Mouse (Mus musculus) spleen, adult 2 months (tissue): ENCODE measurements around the gene Abca5. TPM values are rescaled to one million over a fixed set of nuclear protein-coding genes. Genes with fewer than 3 reads are reported as not detected.

ENCODE experiments used
- DNase-seq, 2 experiments: peaks; one replicate each; pipeline versions ENCODE4 v3.0.0 to v3.0.0-alpha.2; 2012 to 2021; ENCODE audit warnings: low spot score in 2 of 2, low read depth in 1 of 2
- H3K27ac ChIP-seq: fragments of 200-500 bp; 2 replicates; pipeline ENCODE4 v1.5.1; 2012; ENCODE audit warnings: low read length, inconsistent platforms; ENCODE audit not compliant: insufficient read depth
- H3K27me3 ChIP-seq: fragments of 200-500 bp; 2 replicates; pipeline ENCODE4 v1.6.1; 2012; ENCODE audit warnings: mild to moderate bottlenecking, moderate library complexity, low read length, inconsistent platforms; ENCODE audit not compliant: control insufficient read depth, insufficient read depth
- H3K36me3 ChIP-seq: fragments of 200-500 bp; 2 replicates; pipeline ENCODE4 v1.6.1; 2012; ENCODE audit warnings: mild to moderate bottlenecking, low read length, inconsistent platforms; ENCODE audit not compliant: control insufficient read depth, insufficient read depth
- H3K4me1 ChIP-seq: fragments of 200-500 bp; 2 replicates; pipeline ENCODE4 v1.6.1; 2011; ENCODE audit warnings: inconsistent platforms; ENCODE audit not compliant: control insufficient read depth, insufficient read depth, insufficient read length
- H3K4me3 ChIP-seq: fragments of 200-500 bp; 2 replicates; pipeline ENCODE4 v1.5.1; 2011; ENCODE audit warnings: mild to moderate bottlenecking, inconsistent platforms; ENCODE audit not compliant: insufficient read depth, insufficient read length; ENCODE audit errors: extremely low read depth
- CTCF ChIP-seq: fragments of 200-500 bp; IDR thresholded peaks from 2 replicates; pipeline ENCODE4 v1.5.1; 2011; ENCODE audit warnings: mild to moderate bottlenecking, inconsistent platforms; ENCODE audit not compliant: insufficient read depth, insufficient read length, insufficient replicate concordance; ENCODE audit errors: extremely low read depth
- POLR2A ChIP-seq: fragments of 200-500 bp; IDR thresholded peaks from 2 replicates; pipeline ENCODE4 v1.6.1; 2011; ENCODE audit warnings: low read depth, low read length, inconsistent platforms
- WGBS: fragments of 180-500 bp; shearing (Covaris S2); methylation state at CpG from one replicate; pipeline ENCODE4 v1.1.7; 2018; 5-methylcytosine and 5-hydroxymethylcytosine counted together
- polyA plus RNA-seq: library from polyadenylated mRNA; depleted of rRNA; stranded (reverse); fragments of >200 nt; gene quantifications from 2 replicates; pipeline ENCODE4 v1.2.3, GENCODE M21; 2012

Abca5 gene
- polyA plus RNA-seq, 1 experiment, result 0.25 TPM

- DNase-seq, result no peak
- Histone ChIP-seq H3K4me1 (no peaks in the 10 kb centered on the region), H3K36me3 (no peaks in the 10 kb centered on the region), H3K27ac (no peak overlapping the region), H3K27me3 (no peaks in the 10 kb centered on the region), H3K4me3 (no peak overlapping the region)
- WGBS, result 49% methylated on average over 9 of the region's 9 CpGs
- TF ChIP-seq CTCF (no peak), POLR2A (no peak)
Measured at GRCm38 (mm10) chr11:110284185-110284787, 53.2 kb downstream of the Abca5 start.

- TF ChIP-seq CTCF (no peak), POLR2A (no peak)
- Histone ChIP-seq H3K27me3 (no peaks in the 10 kb centered on the region), H3K4me1 (no peaks in the 10 kb centered on the region), H3K36me3 (no peaks in the 10 kb centered on the region), H3K4me3 (no peak overlapping the region), H3K27ac (no peak overlapping the region)
- 41% methylated on average over 3 of the region's 3 CpGs for WGBS
- DNase-seq, result no peak
Measured at GRCm38 (mm10) chr11:110274794-110275193, 62.7 kb downstream of the Abca5 start.

- WGBS, result 6% methylated on average over 5 of the region's 5 CpGs
Measured at GRCm38 (mm10) chr11:110271745-110272144, 65.8 kb downstream of the Abca5 start.

DNA sequence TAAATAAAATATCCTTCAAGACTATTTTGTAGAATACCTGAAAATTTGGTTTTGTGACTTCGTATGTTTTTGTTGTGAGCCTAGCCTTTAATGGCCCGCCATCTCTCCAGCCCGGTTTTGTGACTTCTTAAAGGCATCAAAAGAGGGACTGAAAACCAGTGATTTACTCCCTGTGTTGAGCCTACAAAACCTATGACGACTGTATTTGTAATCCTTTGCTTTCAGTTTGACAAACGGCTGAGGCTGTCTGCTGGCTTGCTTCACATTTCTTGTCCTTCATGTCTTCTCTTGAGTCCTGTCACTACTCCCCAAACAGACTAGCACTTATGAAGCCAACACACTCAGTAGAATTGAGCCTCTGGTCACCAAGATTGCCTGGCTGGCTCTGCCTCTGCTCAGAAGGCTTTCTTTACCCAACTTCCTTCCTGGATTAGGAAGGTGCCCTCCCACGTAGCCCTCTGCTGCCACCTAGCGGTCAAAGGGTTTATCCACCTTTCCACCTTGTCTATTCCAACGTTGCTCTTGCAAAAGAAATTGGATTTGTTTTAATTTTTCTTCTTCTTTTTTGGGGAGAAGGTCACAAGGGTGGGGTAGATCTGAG is 69.2 kb downstream of the Abca5 start:
- DNase-seq, result peak; percentile 68 to 85
- WGBS, result 29% methylated on average over 8 of the region's 8 CpGs
- peak overlapping the region; percentile 41; the same call in 1 of the 2 replicates for H3K4me3 ChIP-seq
- no peak overlapping the region for H3K27ac ChIP-seq
- no peaks in the 10 kb centered on the region for H3K4me1 ChIP-seq
- H3K27me3 ChIP-seq, result no peaks in the 10 kb centered on the region
- no peaks in the 10 kb centered on the region for H3K36me3 ChIP-seq
- TF ChIP-seq CTCF (peak; percentile 90; the same call in 1 of the 2 replicates), POLR2A (no peak)

More at GRCm38 (mm10) chr11:110271745-110272144, 65.8 kb downstream of the Abca5 start:
- Histone ChIP-seq H3K27me3 (no peaks in the 10 kb centered on the region), H3K4me1 (no peaks in the 10 kb centered on the region), H3K27ac (no peak overlapping the region), H3K36me3 (no peaks in the 10 kb centered on the region), H3K4me3 (no peak overlapping the region)
- DNase-seq, result peak; percentile 40 to 53
- no peak for TF ChIP-seq POLR2A
- TF ChIP-seq CTCF, result peak; percentile 31; the same call in 1 of the 2 replicates

GRCm38 (mm10) chr11:110267232-110267631 is 70.3 kb downstream of the Abca5 start:
- Histone ChIP-seq H3K27ac (no peak overlapping the region), H3K27me3 (no peaks in the 10 kb centered on the region), H3K4me1 (no peaks in the 10 kb centered on the region), H3K4me3 (no peak overlapping the region), H3K36me3 (no peaks in the 10 kb centered on the region)
- WGBS, result 85% methylated on average over 6 of the region's 6 CpGs
- DNase-seq, result no peak
- TF ChIP-seq POLR2A (no peak), CTCF (no peak)

GRCm38 (mm10) chr11:110266757-110267156 is 70.8 kb downstream of the Abca5 start:
- no peaks in the 10 kb centered on the region for H3K27me3 ChIP-seq
- 93% methylated on average over 11 of the region's 11 CpGs for WGBS

DNA sequence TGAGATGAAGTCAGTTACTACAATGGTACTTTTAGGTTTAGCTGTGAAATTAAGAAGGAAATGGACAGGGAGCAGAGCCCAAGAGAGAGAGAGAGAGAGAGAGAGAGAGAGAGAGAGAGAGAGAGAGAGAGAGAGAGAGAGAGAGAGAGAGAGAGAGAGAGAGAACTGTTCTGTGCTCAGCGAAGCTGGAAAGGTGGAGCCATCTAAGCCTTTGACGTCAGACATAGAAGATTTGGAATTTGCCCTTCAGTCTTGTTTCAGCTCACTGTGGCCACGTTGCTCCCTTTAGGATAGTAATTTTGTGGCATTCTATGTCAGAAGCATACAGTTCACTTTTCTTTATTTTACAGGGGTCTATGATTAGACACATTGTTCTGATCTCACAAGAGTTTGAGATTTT is 75.6 kb downstream of the Abca5 start:
- 85% methylated on average over 3 of the region's 3 CpGs for WGBS
- H3K4me3 ChIP-seq, result no peak overlapping the region
- H3K27me3 ChIP-seq, result no peaks in the 10 kb centered on the region
- no peak for TF ChIP-seq CTCF
- TF ChIP-seq POLR2A, result no peak
- no peaks in the 10 kb centered on the region for H3K36me3 ChIP-seq
- no peak overlapping the region for H3K27ac ChIP-seq
- no peak for DNase-seq
- H3K4me1 ChIP-seq, result no peaks in the 10 kb centered on the region

More at GRCm38 (mm10) chr11:110266757-110267156, 70.8 kb downstream of the Abca5 start:
- no peaks in the 10 kb centered on the region for H3K4me1 ChIP-seq
- no peak overlapping the region for H3K27ac ChIP-seq
- TF ChIP-seq CTCF (no peak), POLR2A (no peak)
- no peaks in the 10 kb centered on the region for H3K36me3 ChIP-seq
- no peak for DNase-seq
- no peak overlapping the region for H3K4me3 ChIP-seq
